Mouse (Mus musculus) ES-E14 (cell line): ENCODE results near the gene Ankfn1. TPM values are rescaled to one million over a fixed set of nuclear protein-coding genes. Genes with fewer than 3 reads are reported as not detected.
A peak's percentile ranks its signal among the peaks of the same experiment; 100 is the strongest.

Experiments used
- DNase-seq: peaks from one replicate; pipeline ENCODE4 v3.0.0-alpha.2; 2013; ENCODE audit warnings: low read depth, low spot score
- H3K27ac ChIP-seq: 2 replicates; pipeline ENCODE4 v1.5.1; 2012; ENCODE audit warnings: low read depth, mild to moderate bottlenecking, low read length, moderate library complexity, mixed read lengths; ENCODE audit not compliant: poor library complexity, insufficient read depth, severe bottlenecking
- H3K36me3 ChIP-seq: 2 replicates; pipeline ENCODE4 v1.6.1; 2012; ENCODE audit warnings: mild to moderate bottlenecking, low read length, moderate library complexity, mixed read lengths; ENCODE audit not compliant: control insufficient read depth, poor library complexity, insufficient read depth, severe bottlenecking
- H3K4me1 ChIP-seq, 2 experiments: fragments of 150-350 bp in 1 of 2; sonication (generic) in 1 of 2; 2 replicates each; pipeline ENCODE4 v1.6.1; 2012; ENCODE audit warnings: low read length in 2 of 2, mild to moderate bottlenecking in 1 of 2, mixed read lengths in 1 of 2; ENCODE audit not compliant: control insufficient read depth in 2 of 2, insufficient read depth in 2 of 2, poor library complexity in 1 of 2
- H3K4me3 ChIP-seq, 2 experiments: fragments of 150-350 bp in 1 of 2; sonication (generic) in 1 of 2; 2 replicates each; pipeline ENCODE4 v1.5.1; 2012; ENCODE audit warnings: low read length in 2 of 2, low read depth in 1 of 2, mild to moderate bottlenecking in 1 of 2, mixed read lengths in 1 of 2; ENCODE audit not compliant: insufficient read depth in 1 of 2, poor library complexity in 1 of 2, severe bottlenecking in 1 of 2
- H3K9ac ChIP-seq: 2 replicates; pipeline ENCODE4 v1.6.1; 2012; ENCODE audit warnings: low read depth, mild to moderate bottlenecking, low read length, mixed read lengths; ENCODE audit not compliant: poor library complexity, insufficient read depth, severe bottlenecking
- H3K9me3 ChIP-seq: fragments of 150-350 bp; sonication (generic); 2 replicates; pipeline ENCODE4 v1.6.1; 2012; ENCODE audit warnings: low read depth, mild to moderate bottlenecking, low read length; ENCODE audit not compliant: control insufficient read depth, insufficient read depth
- CHD2 ChIP-seq: IDR thresholded peaks from 2 replicates; pipeline ENCODE4 v1.6.1; 2014; ENCODE audit warnings: mild to moderate bottlenecking, low read depth, low read length, inconsistent platforms
- HCFC1 ChIP-seq: IDR thresholded peaks from 2 replicates; pipeline ENCODE4 v1.6.1; 2012; ENCODE audit warnings: low read length, inconsistent platforms, borderline replicate concordance; ENCODE audit not compliant: insufficient read depth
- MAFK ChIP-seq: IDR thresholded peaks from 2 replicates; pipeline ENCODE4 v1.6.1; 2014; ENCODE audit warnings: mild to moderate bottlenecking, low read depth, low read length, inconsistent platforms; ENCODE audit not compliant: insufficient read depth
- ZC3H11A ChIP-seq: IDR thresholded peaks from 2 replicates; pipeline ENCODE4 v1.6.1; 2012; ENCODE audit warnings: low read depth, mild to moderate bottlenecking, inconsistent platforms, low read length, borderline replicate concordance
- ZNF384 ChIP-seq: IDR thresholded peaks from 2 replicates; pipeline ENCODE4 v1.6.1; 2012; ENCODE audit warnings: low read depth, low read length, inconsistent platforms
- in situ Hi-C, 2 experiments: fragments of 600-800 bp; cut with MboI; formaldehyde crosslinking; loops; one replicate each; pipeline ENCODE4 v1.15.1; 2025; ENCODE audit warnings: low sequenced_read_pairs in 2 of 2, inconsistent platforms in 1 of 2; ENCODE audit not compliant: unreplicated experiment in 2 of 2
- total RNA-seq: library from RNA; depleted of rRNA; stranded (reverse); fragments of 300-350 nt; gene quantifications from 2 replicates; pipeline ENCODE4 v1.2.3, GENCODE M21; 2012

Ankfn1 gene
- total RNA-seq, 1 experiment = not detected

DNA sequence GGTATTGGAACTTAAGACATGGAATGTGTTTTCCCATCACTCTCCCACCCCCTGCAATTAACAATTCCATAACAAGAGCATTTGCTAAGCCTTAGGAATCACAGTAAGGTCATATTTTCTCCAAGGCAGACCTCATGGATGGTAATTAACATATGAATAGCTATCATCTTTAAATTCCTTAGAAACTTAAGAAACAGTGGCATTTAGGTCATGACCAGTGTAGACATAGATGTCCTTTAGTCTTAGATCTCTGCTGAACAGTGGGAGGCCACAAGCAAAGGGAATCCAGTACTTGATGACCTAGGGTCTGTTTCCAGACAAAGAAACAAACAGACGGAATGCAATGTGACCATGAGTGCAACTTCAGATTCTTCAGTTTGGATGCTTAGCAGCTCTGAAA lies 141.7 kb downstream of the Ankfn1 start:
- Histone ChIP-seq H3K9ac (no peak overlapping the region), H3K4me1 (peaks cover 1 to 4% of the 10 kb centered on the region in 2 experiments; a peak in 3 of 4 replicates), H3K27ac (no peak overlapping the region), H3K4me3 (no peak overlapping the region), H3K36me3 (no peaks in the 10 kb centered on the region), H3K9me3 (no peaks in the 10 kb centered on the region)
- DNase-seq = peak; percentile 28
- in situ Hi-C loops = no loop called here
- TF ChIP-seq ZNF384 = no peak
- no peak for TF ChIP-seq HCFC1
- no peak; the same call in 1 of the 2 replicates for TF ChIP-seq CHD2
- no peak for TF ChIP-seq MAFK
- TF ChIP-seq ZC3H11A = no peak

- no peaks in the 10 kb centered on the region for H3K9me3 ChIP-seq
- H3K9ac ChIP-seq = no peak overlapping the region
- no peaks in the 10 kb centered on the region for H3K36me3 ChIP-seq
- no peak for TF ChIP-seq CHD2
- TF ChIP-seq ZC3H11A = no peak
- TF ChIP-seq HCFC1 = no peak
- TF ChIP-seq MAFK = no peak
- TF ChIP-seq ZNF384 = no peak
- H3K27ac ChIP-seq = no peak overlapping the region
- H3K4me1 ChIP-seq = peaks cover 1 to 2% of the 10 kb centered on the region in 2 experiments; a peak in 2 of 4 replicates
- no peak overlapping the region for H3K4me3 ChIP-seq
- DNase-seq = no peak
- in situ Hi-C loops = no loop called here
These were observed 146.1 kb downstream of the Ankfn1 start for GRCm38 (mm10) chr11:89631315-89631714.

- Histone ChIP-seq H3K27ac (no peak overlapping the region), H3K36me3 (no peaks in the 10 kb centered on the region), H3K9me3 (no peaks in the 10 kb centered on the region), H3K9ac (no peak overlapping the region), H3K4me3 (no peak overlapping the region), H3K4me1 (no peaks in the 10 kb centered on the region)
- TF ChIP-seq MAFK (no peak), CHD2 (no peak), ZC3H11A (no peak), HCFC1 (no peak), ZNF384 (no peak)
- no peak for DNase-seq
- in situ Hi-C loops = no loop called here
These were observed 148.9 kb downstream of the Ankfn1 start for GRCm38 (mm10) chr11:89628562-89628961.

GRCm38 (mm10) chr11:89627232-89627631 lies 150.2 kb downstream of the Ankfn1 start:
- H3K9me3 ChIP-seq = no peaks in the 10 kb centered on the region
- H3K4me3 ChIP-seq = no peak overlapping the region
- TF ChIP-seq ZNF384 = no peak
- no peak for TF ChIP-seq HCFC1
- no peaks in the 10 kb centered on the region for H3K4me1 ChIP-seq
- no peak for DNase-seq
- no peaks in the 10 kb centered on the region for H3K36me3 ChIP-seq
- in situ Hi-C loops = no loop called here
- no peak overlapping the region for H3K27ac ChIP-seq
- no peak overlapping the region for H3K9ac ChIP-seq
